Comparison of ENCODE assay signal across 9 mouse cellular contexts in the genomic region with DNA sequence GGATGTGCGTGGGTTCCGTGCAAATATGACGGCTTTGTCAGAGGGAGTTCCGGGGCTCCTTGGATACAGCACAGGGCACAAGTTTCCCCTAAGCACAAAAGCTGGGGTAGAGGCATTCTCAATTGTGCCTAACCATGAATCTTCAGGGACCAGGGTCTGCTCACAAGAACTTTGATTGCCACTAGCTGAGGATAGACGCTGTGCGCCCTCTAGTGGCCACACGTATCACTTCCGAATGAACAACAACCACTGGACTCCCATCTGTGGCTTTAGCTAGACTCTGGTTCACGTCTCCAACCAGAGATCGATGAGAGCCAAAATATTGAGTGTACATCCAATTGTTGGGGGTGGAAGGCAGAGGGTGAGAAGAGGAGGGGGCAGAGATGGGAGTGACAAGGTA. TPM values are rescaled to one million over a fixed set of nuclear protein-coding genes. Genes with fewer than 3 reads are reported as not detected.
A peak's percentile ranks its signal among the peaks of the same experiment; 100 is the strongest.
DNase-seq lines count a peak whose midpoint lies in the region; ATAC-seq lines count a peak whose summit lies in the region.
"Had no signal": no experiment of that assay in that cellular context is flagged by ENCODE, and none has a peak within 500 bp of the region (broad histone marks: within the 10 kb centered on the region; RNA-seq: fewer than 3 reads in every experiment).

No protein-coding gene starts in this region.

- no peaks in the 10 kb centered on the region for H3K9me3 ChIP-seq in hindbrain, embryonic 11.5 days (ENCODE audit: control insufficient read depth, low read length)
- no peaks in the 10 kb centered on the region for H3K9me3 ChIP-seq in hindbrain, embryonic 16.5 days (ENCODE audit: control insufficient read depth, low read length)
- no peaks in the 10 kb centered on the region for H3K9me3 ChIP-seq in midbrain, embryonic 13.5 days
- H3K9me3 ChIP-seq: midbrain, embryonic 12.5 days had no signal

- H3K4me1 ChIP-seq in hindbrain, embryonic 11.5 days (replicated peaks; ENCODE audit: control insufficient read depth, insufficient read depth, low read length): no peaks in the 10 kb centered on the region
- H3K4me1 ChIP-seq in hindbrain, embryonic 16.5 days (ENCODE audit: control insufficient read depth, insufficient read depth, low read depth, low read length): no peaks in the 10 kb centered on the region
- H3K4me1 ChIP-seq in midbrain, embryonic 13.5 days (replicated peaks): no peaks in the 10 kb centered on the region
- H3K4me1 ChIP-seq: midbrain, embryonic 12.5 days had no signal

- H3K9ac ChIP-seq in hindbrain, embryonic 11.5 days (ENCODE audit: low read depth, low read length): no peak overlapping the region
- H3K9ac ChIP-seq in hindbrain, embryonic 16.5 days (ENCODE audit: low read depth, low read length): no peak overlapping the region
- H3K9ac ChIP-seq in midbrain, embryonic 13.5 days (replicated peaks): no peak overlapping the region
- H3K9ac ChIP-seq: midbrain, embryonic 12.5 days had no signal

- H3K4me2 ChIP-seq in hindbrain, embryonic 11.5 days (replicated peaks; ENCODE audit: low read depth, low read length): no peak overlapping the region
- H3K4me2 ChIP-seq in hindbrain, embryonic 16.5 days (ENCODE audit: low read length): no peak overlapping the region
- H3K4me2 ChIP-seq in midbrain, embryonic 13.5 days (replicated peaks): no peak overlapping the region
- H3K4me2 ChIP-seq: midbrain, embryonic 12.5 days had no signal

- H3K27ac ChIP-seq in hindbrain, embryonic 11.5 days (ENCODE audit: low read depth, low read length): no peak overlapping the region
- no peak overlapping the region for H3K27ac ChIP-seq in hindbrain, embryonic 16.5 days (ENCODE audit: low read depth, low read length)
- no peak overlapping the region for H3K27ac ChIP-seq in midbrain, embryonic 13.5 days
- H3K27ac ChIP-seq: midbrain, embryonic 12.5 days had no signal

- no peaks in the 10 kb centered on the region for H3K27me3 ChIP-seq in hindbrain, embryonic 11.5 days (ENCODE audit: control insufficient read depth, insufficient read depth, low read length)
- H3K27me3 ChIP-seq in hindbrain, embryonic 16.5 days (replicated peaks; ENCODE audit: control insufficient read depth, insufficient read depth, low read length): no peaks in the 10 kb centered on the region
- H3K27me3 ChIP-seq in midbrain, embryonic 13.5 days: no peaks in the 10 kb centered on the region
- H3K27me3 ChIP-seq: midbrain, embryonic 12.5 days had no signal

- peak; percentile 89 for DNase-seq in hindbrain, embryonic 11.5 days (ENCODE audit: low spot score)
- peak; percentile 87 for DNase-seq in adipocyte (ENCODE audit: low spot score)
- peak; percentile 88 for DNase-seq in embryo, embryonic 11 days
- DNase-seq in heart, adult 8-10 months (ENCODE audit: low spot score): peak; percentile 74
- peak; percentile 81 to 86 for DNase-seq in layer of hippocampus, postnatal 14 days (ENCODE audit: low spot score in 2 of 2)
- DNase-seq in spleen, postnatal 10 days (ENCODE audit: low spot score in 2 of 2): peak; percentile 72 to 88

- 30% methylated on average over 10 of the region's 10 CpGs for WGBS in hindbrain, embryonic 11.5 days
- 30% methylated on average over 10 of the region's 10 CpGs for WGBS in hindbrain, embryonic 16.5 days
- WGBS in midbrain, embryonic 13.5 days: 30% methylated on average over 10 of the region's 10 CpGs

- no peaks in the 10 kb centered on the region for H3K36me3 ChIP-seq in hindbrain, embryonic 11.5 days (ENCODE audit: control insufficient read depth, insufficient read depth, low read length)
- H3K36me3 ChIP-seq in hindbrain, embryonic 16.5 days (ENCODE audit: control insufficient read depth, insufficient read depth, low read length): no peaks in the 10 kb centered on the region
- no peaks in the 10 kb centered on the region for H3K36me3 ChIP-seq in midbrain, embryonic 13.5 days
- H3K36me3 ChIP-seq: midbrain, embryonic 12.5 days had no signal

- H3K4me3 ChIP-seq in hindbrain, embryonic 11.5 days (ENCODE audit: low read depth, low read length): no peak overlapping the region
- no peak overlapping the region for H3K4me3 ChIP-seq in hindbrain, embryonic 16.5 days (ENCODE audit: low read length)
- H3K4me3 ChIP-seq in midbrain, embryonic 13.5 days (replicated peaks): no peak overlapping the region
- H3K4me3 ChIP-seq: midbrain, embryonic 12.5 days had no signal

- ATAC-seq in hindbrain, embryonic 11.5 days (ENCODE audit: low FRiP score): no peak
- ATAC-seq in hindbrain, embryonic 16.5 days: no peak; the same call in 1 of the 2 replicates
- ATAC-seq in midbrain, embryonic 13.5 days: peak; percentile 24

RNA-seq across cellular contexts. Expression of a gene that starts 18.1 kb away (rescaled TPM):
- 23.3 and 29.9 TPM in 2 replicates for polyA plus RNA-seq in hindbrain, embryonic 11.5 days (2014; fragmentation: Nextera tagmentation; extraction: Ambion mirVana)
- 44.9 and 57.8 TPM in 2 replicates for polyA plus RNA-seq in hindbrain, embryonic 16.5 days (2015; fragmentation: Nextera tagmentation; extraction: Ambion mirVana)
- 1 to 10 TPM; 3.8 to 4.8 (median 4.2) TPM for total RNA-seq in heart, adult 8-10 months (2022)
- total RNA-seq in layer of hippocampus, postnatal 14 days (2021): 100 to 1,000 TPM; 133 to 140 TPM
- 34.2 and 37.3 TPM in 2 replicates for polyA plus RNA-seq in midbrain, embryonic 13.5 days (2015; fragmentation: Nextera tagmentation; extraction: Ambion mirVana)

RNA-seq across cellular contexts. Expression of a gene that starts 19.1 kb away (rescaled TPM):
- 0.15 TPM in 1 of 2 replicates, not detected in the other for polyA plus RNA-seq in hindbrain, embryonic 11.5 days (2014; fragmentation: Nextera tagmentation; extraction: Ambion mirVana)
- 0.25 and 0.40 TPM in 2 replicates for polyA plus RNA-seq in hindbrain, embryonic 16.5 days (2015; fragmentation: Nextera tagmentation; extraction: Ambion mirVana)
- under 1 TPM in 1 of 4 experiments, not detected in 3; 0.23 TPM for total RNA-seq in heart, adult 8-10 months (2022)
- total RNA-seq in layer of hippocampus, postnatal 14 days (2021): not detected
- 0.12 and 0.53 TPM in 2 replicates for polyA plus RNA-seq in midbrain, embryonic 13.5 days (2015; fragmentation: Nextera tagmentation; extraction: Ambion mirVana)

RNA-seq across cellular contexts. Expression of a gene that starts 23.9 kb away (rescaled TPM):
- 50.8 and 51.8 TPM in 2 replicates for polyA plus RNA-seq in hindbrain, embryonic 11.5 days (2014; fragmentation: Nextera tagmentation; extraction: Ambion mirVana)
- 49.9 and 54.9 TPM in 2 replicates for polyA plus RNA-seq in hindbrain, embryonic 16.5 days (2015; fragmentation: Nextera tagmentation; extraction: Ambion mirVana)
- 10 to 100 TPM in 3 of 4 experiments, 1 to 10 TPM in 1; 7.6 to 24.8 (median 17.2) TPM for total RNA-seq in heart, adult 8-10 months (2022)
- total RNA-seq in layer of hippocampus, postnatal 14 days (2021): 10 to 100 TPM; 27.1 to 43.0 TPM
- polyA plus RNA-seq in midbrain, embryonic 13.5 days (2015; fragmentation: Nextera tagmentation; extraction: Ambion mirVana): 59.0 and 62.4 TPM in 2 replicates
